Mouse (Mus musculus): ENCODE measurements around the gene Cks1b.

Gene Cks1b

GRCm38 (mm10) chr3:89395806-89396653 is 22.2 kb downstream of the Cks1b start:
- DNase-seq (ENCODE audit: low spot score in 2 of 2) = peak in 1 of 2 experiments; percentile 59

GRCm38 (mm10) chr3:89395419-89395805 is 22.8 kb downstream of the Cks1b start:
- no peak for DNase-seq (ENCODE audit: low spot score in 2 of 2)

- DNase-seq (ENCODE audit: low spot score in 2 of 2) = peak; percentile 75 to 84
Measured at GRCm38 (mm10) chr3:89394894-89395256, 23.3 kb downstream of the Cks1b start.

GRCm38 (mm10) chr3:89394006-89394893 is 23.9 kb downstream of the Cks1b start, which contains the start of gene Zbtb7b:
TSS of gene Zbtb7b (minus strand) at chr3:89394776.
- peak; percentile 82 to 83 for DNase-seq (ENCODE audit: low spot score in 2 of 2)

GRCm38 (mm10) chr3:89393605-89394004 is 24.6 kb downstream of the Cks1b start:
- DNase-seq (ENCODE audit: low spot score in 2 of 2) = peak; percentile 99

- DNase-seq (ENCODE audit: low spot score in 2 of 2) = no peak
Measured at GRCm38 (mm10) chr3:89392871-89393311, 25.3 kb downstream of the Cks1b start.

GRCm38 (mm10) chr3:89391663-89392511 is 26.3 kb downstream of the Cks1b start:
- peak in 1 of 2 experiments; percentile 58 for DNase-seq (ENCODE audit: low spot score in 2 of 2)

- no peak for DNase-seq (ENCODE audit: low spot score in 2 of 2)
Measured at GRCm38 (mm10) chr3:89390699-89391662, 27.2 kb downstream of the Cks1b start.

- no peak for DNase-seq (ENCODE audit: low spot score in 2 of 2)
Measured at GRCm38 (mm10) chr3:89390111-89390515, 28.1 kb downstream of the Cks1b start.

- DNase-seq (ENCODE audit: low spot score in 2 of 2) = no peak
Measured at GRCm38 (mm10) chr3:89388901-89389740, 29.1 kb downstream of the Cks1b start.

- no peak for DNase-seq (ENCODE audit: low spot score in 2 of 2)
Measured at GRCm38 (mm10) chr3:89388134-89388881, 29.9 kb downstream of the Cks1b start.

- DNase-seq (ENCODE audit: low spot score in 2 of 2) = no peak
Measured at GRCm38 (mm10) chr3:89387632-89388031, 30.6 kb downstream of the Cks1b start.

- DNase-seq (ENCODE audit: low spot score in 2 of 2) = no peak
Measured at GRCm38 (mm10) chr3:89386438-89387420, 31.5 kb downstream of the Cks1b start.

- DNase-seq (ENCODE audit: low spot score in 2 of 2) = no peak
Measured at GRCm38 (mm10) chr3:89385451-89385850, 32.7 kb downstream of the Cks1b start.

GRCm38 (mm10) chr3:89384331-89385076 is 33.7 kb downstream of the Cks1b start:
- no peak for DNase-seq (ENCODE audit: low spot score in 2 of 2)

- DNase-seq (ENCODE audit: low spot score in 2 of 2) = no peak
Measured at GRCm38 (mm10) chr3:89383651-89384255, 34.4 kb downstream of the Cks1b start.
